Mouse (Mus musculus): ENCODE measurements around the gene Naa40.

Naa40 gene

GRCm38 (mm10) chr19:7182273-7182949 is 58.6 kb downstream of the Naa40 start:
- WGBS, result 32% methylated on average over 23 of the region's 23 CpGs

GRCm38 (mm10) chr19:7181496-7181895 is 59.5 kb downstream of the Naa40 start:
- 64% methylated on average over 7 of the region's 7 CpGs for WGBS

GRCm38 (mm10) chr19:7180756-7181405 is 60.1 kb downstream of the Naa40 start:
- WGBS, result 79% methylated on average over 8 of the region's 8 CpGs

- 72% methylated on average over 3 of the region's 3 CpGs for WGBS
Measured at GRCm38 (mm10) chr19:7178841-7179452, 62.0 kb downstream of the Naa40 start.

- 55% methylated on average over 13 of the region's 13 CpGs for WGBS
Measured at GRCm38 (mm10) chr19:7177804-7178511, 63.0 kb downstream of the Naa40 start.

GRCm38 (mm10) chr19:7176041-7176696 is 64.8 kb downstream of the Naa40 start:
- WGBS, result 50% methylated on average over 11 of the region's 11 CpGs
